Mouse (Mus musculus) MEL (cell line): ENCODE measurements at regions not wholly inside any gene's neighbourhood (a gene's known extent, or its start where the extent isn't known, plus 50 kb on each side); places are given as distances from the start of the nearest gene placed in this dataset.
"Not testable (repeated sequence)": the region's sequence is repeated elsewhere in the genome, so short reads cannot be mapped to it uniquely, and the experiment has no call there.

Experiments
- DNase-seq: peaks from one replicate; pipeline ENCODE4 v3.0.0; 2011; ENCODE audit warnings: low read depth, low spot score
- H3K27ac ChIP-seq: 2 replicates; pipeline ENCODE4 v1.5.1; 2012; ENCODE audit warnings: low read depth, mild to moderate bottlenecking, control low read depth, low read length, moderate library complexity; ENCODE audit not compliant: control insufficient read depth
- H3K27me3 ChIP-seq, 2 experiments: fragments of 150-350 bp in 1 of 2; sonication (generic) in 1 of 2; 2 replicates each; pipeline ENCODE4 v1.6.1; 2012; ENCODE audit warnings: low read length in 2 of 2, mild to moderate bottlenecking in 2 of 2, improper control_type of control experiment in 1 of 2, moderate library complexity in 1 of 2; ENCODE audit not compliant: insufficient read depth in 2 of 2, control insufficient read depth in 1 of 2
- H3K36me3 ChIP-seq, 2 experiments: 2 replicates each; pipeline ENCODE4 v1.6.1; 2012 to 2014; ENCODE audit warnings: low read length in 2 of 2, improper control_type of control experiment in 1 of 2, inconsistent platforms in 1 of 2, mild to moderate bottlenecking in 1 of 2; ENCODE audit not compliant: insufficient read depth in 2 of 2, control insufficient read depth in 1 of 2
- H3K4me1 ChIP-seq, 2 experiments: fragments of 150-350 bp in 1 of 2; sonication (generic) in 1 of 2; 2 replicates each; pipeline ENCODE4 v1.6.1; 2012; ENCODE audit warnings: low read length in 2 of 2, improper control_type of control experiment in 1 of 2, mild to moderate bottlenecking in 1 of 2; ENCODE audit not compliant: insufficient read depth in 2 of 2, control insufficient read depth in 1 of 2
- H3K4me3 ChIP-seq, 2 experiments: fragments of 150-350 bp in 1 of 2; sonication (generic) in 1 of 2; 2 replicates each; pipeline ENCODE4 v1.5.1; 2012; ENCODE audit warnings: low read depth in 2 of 2, low read length in 2 of 2, mild to moderate bottlenecking in 2 of 2, moderate library complexity in 2 of 2, control low read depth in 1 of 2, improper control_type of control experiment in 1 of 2; ENCODE audit not compliant: control insufficient read depth in 1 of 2, insufficient read depth in 1 of 2
- H3K79me2 ChIP-seq: 2 replicates; pipeline ENCODE4 v1.6.1; 2012; ENCODE audit warnings: mild to moderate bottlenecking, low read length, moderate library complexity; ENCODE audit not compliant: control insufficient read depth, poor library complexity, insufficient read depth
- H3K9ac ChIP-seq: 2 replicates; pipeline ENCODE4 v1.6.1; 2012; ENCODE audit warnings: low read depth, mild to moderate bottlenecking, control low read depth, low read length, moderate library complexity; ENCODE audit not compliant: control insufficient read depth, poor library complexity, severe bottlenecking
- H3K9me3 ChIP-seq: fragments of 150-350 bp; sonication (generic); replicated peaks from 2 replicates; pipeline ENCODE4 v1.6.1; 2012; ENCODE audit warnings: mild to moderate bottlenecking, low read length, improper control_type of control experiment, moderate library complexity; ENCODE audit not compliant: insufficient read depth
- CHD1 ChIP-seq: IDR thresholded peaks from 2 replicates; pipeline ENCODE4 v1.6.1; 2012; ENCODE audit warnings: low read depth, mild to moderate bottlenecking, inconsistent platforms, low read length, improper control_type of control experiment
- CHD2 ChIP-seq: IDR thresholded peaks from 2 replicates; pipeline ENCODE4 v1.6.1; 2011; ENCODE audit warnings: low read length, improper control_type of control experiment
- ELF1 ChIP-seq: IDR thresholded peaks from 2 replicates; pipeline ENCODE4 v1.6.1; 2014; ENCODE audit warnings: low read depth, mild to moderate bottlenecking, inconsistent platforms, low read length, improper control_type of control experiment, moderate library complexity
- ETS1 ChIP-seq: IDR thresholded peaks from 2 replicates; pipeline ENCODE4 v1.6.1; 2012; ENCODE audit warnings: low read depth, mild to moderate bottlenecking, inconsistent platforms, low read length, improper control_type of control experiment, moderate library complexity
- GATA1 ChIP-seq: IDR thresholded peaks from 2 replicates; pipeline ENCODE4 v1.6.1; 2011; ENCODE audit warnings: low read depth, low read length, improper control_type of control experiment
- HCFC1 ChIP-seq: IDR thresholded peaks from 2 replicates; pipeline ENCODE4 v1.6.1; 2012; ENCODE audit warnings: low read depth, mild to moderate bottlenecking, inconsistent platforms, low read length, improper control_type of control experiment, moderate library complexity
- MAX ChIP-seq: IDR thresholded peaks from 2 replicates; pipeline ENCODE4 v1.6.1; 2011; ENCODE audit warnings: low read length, improper control_type of control experiment
- MXI1 ChIP-seq: IDR thresholded peaks from 2 replicates; pipeline ENCODE4 v1.6.1; 2011; ENCODE audit warnings: mild to moderate bottlenecking, low read depth, low read length, improper control_type of control experiment
- MYB ChIP-seq: IDR thresholded peaks from 2 replicates; pipeline ENCODE4 v1.6.1; 2011; ENCODE audit warnings: mild to moderate bottlenecking, low read depth, low read length, improper control_type of control experiment
- NELFE ChIP-seq: IDR thresholded peaks from 2 replicates; pipeline ENCODE4 v1.6.1; 2011; ENCODE audit warnings: low read depth, low read length, improper control_type of control experiment
- NRF1 ChIP-seq: IDR thresholded peaks from 2 replicates; pipeline ENCODE4 v1.6.1; 2014; ENCODE audit warnings: low read depth, mild to moderate bottlenecking, inconsistent platforms, low read length, improper control_type of control experiment, moderate library complexity; ENCODE audit not compliant: poor library complexity, insufficient read depth, severe bottlenecking
- POLR2AphosphoS5 ChIP-seq: IDR thresholded peaks from 2 replicates; pipeline ENCODE4 v1.6.1; 2012; ENCODE audit warnings: low read depth, borderline replicate concordance, mild to moderate bottlenecking, inconsistent platforms, low read length, moderate library complexity, mixed read lengths
- SMC3 ChIP-seq: IDR thresholded peaks from 2 replicates; pipeline ENCODE4 v1.6.1; 2011; ENCODE audit warnings: low read depth, low read length, improper control_type of control experiment
- TAL1 ChIP-seq: IDR thresholded peaks from 2 replicates; pipeline ENCODE4 v1.6.1; 2012; ENCODE audit warnings: mild to moderate bottlenecking, inconsistent platforms, low read length, moderate library complexity, mixed read lengths
- USF1 ChIP-seq: IDR thresholded peaks from 2 replicates; pipeline ENCODE4 v1.6.1; 2014; ENCODE audit warnings: low read depth, mild to moderate bottlenecking, inconsistent platforms, low read length, improper control_type of control experiment, moderate library complexity
- USF2 ChIP-seq, 2 experiments: IDR thresholded peaks; 2 replicates each; pipeline ENCODE4 v1.6.1; 2011 to 2012; ENCODE audit warnings: improper control_type of control experiment in 2 of 2, low read length in 2 of 2, borderline replicate concordance in 1 of 2, inconsistent platforms in 1 of 2, low read depth in 1 of 2, mild to moderate bottlenecking in 1 of 2; ENCODE audit not compliant: insufficient read depth in 1 of 2
- ZC3H11A ChIP-seq: IDR thresholded peaks from 2 replicates; pipeline ENCODE4 v1.6.1; 2012; ENCODE audit warnings: low read depth, mild to moderate bottlenecking, inconsistent platforms, low read length, improper control_type of control experiment
- ZMIZ1 ChIP-seq: IDR thresholded peaks from 2 replicates; pipeline ENCODE4 v1.6.1; 2012; ENCODE audit warnings: low read depth, mild to moderate bottlenecking, inconsistent platforms, low read length, improper control_type of control experiment, moderate library complexity
- ZNF384 ChIP-seq: IDR thresholded peaks from 2 replicates; pipeline ENCODE4 v1.6.1; 2012; ENCODE audit warnings: low read depth, mild to moderate bottlenecking, inconsistent platforms, low read length, improper control_type of control experiment

GRCm38 (mm10) chr3:147652849-147653248 is 800.7 kb downstream of the Ttll7 start:
- H3K27ac ChIP-seq, result no peak overlapping the region
- no peaks in the 10 kb centered on the region for H3K9me3 ChIP-seq
- no peak overlapping the region for H3K9ac ChIP-seq
- H3K4me3 ChIP-seq, result no peak overlapping the region
- no peaks in the 10 kb centered on the region for H3K4me1 ChIP-seq
- no peaks in the 10 kb centered on the region; a peak in 1 of 4 replicates for H3K27me3 ChIP-seq
- H3K36me3 ChIP-seq, result no peaks in the 10 kb centered on the region
- H3K79me2 ChIP-seq, result no peaks in the 10 kb centered on the region
- DNase-seq, result no peak
- TF ChIP-seq TAL1, result no peak
- no peak for TF ChIP-seq MAX
- TF ChIP-seq NELFE, result no peak
- no peak for TF ChIP-seq ELF1
- TF ChIP-seq GATA1, result no peak
- no peak for TF ChIP-seq SMC3
- TF ChIP-seq HCFC1, result no peak
- no peak for TF ChIP-seq POLR2AphosphoS5
- no peak for TF ChIP-seq ZNF384
- TF ChIP-seq CHD1, result no peak
- no peak for TF ChIP-seq ZC3H11A
- TF ChIP-seq USF1, result no peak
- TF ChIP-seq CHD2, result no peak
- no peak for TF ChIP-seq MYB
- TF ChIP-seq USF2 (IDR thresholded peaks at IDR 0.05; ENCODE audit: borderline replicate concordance in 1 of 2, insufficient read depth in 1 of 2, low read depth in 1 of 2, low read length in 2 of 2), result no peak
- TF ChIP-seq ZMIZ1, result no peak

GRCm38 (mm10) chr3:147635486-147635885 is 783.3 kb downstream of the Ttll7 start:
- not testable (repeated sequence) for H3K36me3 ChIP-seq, H3K4me1 ChIP-seq, H3K27ac ChIP-seq, H3K9me3 ChIP-seq, H3K79me2 ChIP-seq, H3K27me3 ChIP-seq
- peak; percentile 9 for DNase-seq
- Histone ChIP-seq H3K4me3 (peak overlapping the region; percentile 73 to 79), H3K9ac (peak overlapping the region; percentile 58)
- peak; percentile 52 for TF ChIP-seq ETS1
- 0 out of 2 replicates have a peak, but pooled peaks have one; percentile 20 for TF ChIP-seq MXI1
- peak; percentile 57 for TF ChIP-seq HCFC1
- TF ChIP-seq NRF1, result peak; percentile 50; the same call in 1 of the 2 replicates
